Mouse (Mus musculus) adrenal gland, adult (tissue): ENCODE measurements at regions not wholly inside any gene's neighbourhood (a gene's known extent, or its start where the extent isn't known, plus 50 kb on each side); places are given as distances from the start of the nearest gene placed in this dataset.

Source experiments
- DNase-seq, 2 experiments: peaks; one replicate each; pipeline ENCODE4 v3.0.0; 2022 to 2023; ENCODE audit warnings: low spot score in 1 of 2; ENCODE audit not compliant: inconsistent age in 2 of 2

DNA sequence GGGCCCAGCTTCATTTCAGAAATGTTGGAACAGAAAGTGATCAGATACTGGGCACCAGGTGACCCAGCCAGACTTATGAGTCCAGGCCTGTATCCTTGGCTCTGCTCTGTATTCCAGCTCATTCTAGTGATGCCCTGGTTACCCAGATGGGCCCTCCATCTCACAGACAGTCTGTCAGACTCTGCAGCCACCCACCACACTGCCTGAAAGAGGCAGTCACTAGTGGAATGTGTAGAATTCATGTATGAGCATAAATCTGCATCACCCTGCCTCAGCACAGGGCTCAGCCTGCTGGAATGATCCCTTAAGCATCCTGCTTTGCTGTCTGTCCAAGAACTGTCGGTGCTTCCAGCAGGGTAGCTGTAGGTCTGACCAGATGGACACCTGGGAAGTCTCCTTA is 51.8 kb upstream of the Nectin1 start:
- no peak for DNase-seq

DNA sequence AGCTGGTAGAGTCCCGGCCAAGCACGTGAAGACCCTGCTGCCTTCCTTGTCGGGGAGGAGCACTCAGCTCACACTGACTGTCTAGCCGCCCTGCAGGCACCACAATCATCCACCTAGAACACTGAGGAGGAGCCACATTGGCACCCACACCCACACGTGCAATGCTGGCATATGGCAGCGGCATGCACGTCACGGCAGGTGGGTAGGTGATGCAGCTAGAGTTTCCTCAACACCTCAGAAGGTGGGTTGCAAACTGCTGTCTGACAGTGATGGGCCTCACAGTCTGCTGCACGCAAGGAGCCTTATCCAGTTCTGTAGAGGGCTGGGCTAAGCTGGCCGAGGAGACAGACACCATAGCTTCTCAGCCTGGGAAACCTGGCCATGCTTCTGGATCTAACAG is 51.2 kb upstream of the Nectin1 start:
- no peak for DNase-seq
